Mouse (Mus musculus): ENCODE measurements around the gene Dip2b.

DNA sequence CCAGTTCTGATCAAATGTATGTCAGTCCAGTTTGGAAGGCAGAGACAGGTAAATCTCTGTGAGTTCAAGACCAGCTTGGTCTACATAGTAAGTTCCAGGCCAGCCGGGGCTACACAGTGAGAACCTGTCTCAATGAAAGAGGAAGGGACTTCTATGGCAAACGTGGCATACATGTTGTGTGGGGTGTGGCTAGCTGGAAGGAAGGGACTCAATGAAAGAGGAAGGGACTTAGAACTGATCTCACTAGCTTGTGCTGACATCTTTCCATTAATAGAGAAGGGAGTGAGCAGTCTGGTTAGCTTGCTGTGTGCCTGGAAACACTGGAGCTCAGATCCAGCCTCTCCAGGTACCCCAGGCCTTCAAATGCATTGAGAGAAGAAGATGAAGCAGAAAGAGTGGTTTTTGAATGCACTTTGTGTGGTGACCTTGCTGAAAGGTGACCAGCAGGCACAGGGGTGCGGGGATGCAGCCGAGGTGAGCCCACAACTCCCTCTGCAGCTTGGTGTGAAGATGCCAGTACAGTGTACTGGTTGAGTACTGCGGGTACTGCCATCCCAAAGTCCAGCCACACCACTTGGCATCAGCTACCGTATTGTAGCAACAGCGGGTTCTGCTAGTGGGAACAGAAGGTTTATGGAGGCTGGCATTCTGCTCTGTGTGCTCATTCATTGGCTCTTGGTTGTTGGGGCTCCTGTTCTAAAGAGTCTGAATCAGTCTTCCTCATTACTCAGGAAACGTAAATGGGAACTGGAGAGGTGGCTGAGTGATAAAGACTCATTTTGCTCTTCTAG, 148.6 kb downstream of the Dip2b start:
- TF ChIP-seq CTCF (IDR thresholded peaks at IDR 0.05; ENCODE audit: low read depth, low read length) (no peak), POLR2A (IDR thresholded peaks at IDR 0.05; ENCODE audit: extremely low read depth, insufficient read depth, low read length) (no peak)
